Mouse (Mus musculus) liver, postnatal 0 days (tissue): ENCODE results near the gene Kcnc1. TPM values are rescaled to one million over a fixed set of nuclear protein-coding genes. Genes with fewer than 3 reads are reported as not detected.

Source experiments
- ATAC-seq: fragments of 200-750 bp; cut with Nextera tagmentation; 2 replicates; pipeline ENCODE4 v1.8.0; 2017; ENCODE audit warnings: mild to moderate bottlenecking, moderate library complexity
- DNase-seq: peaks from one replicate; pipeline ENCODE4 v3.0.0-alpha.2; 2016
- H3K27ac ChIP-seq: fragments of 300-500 bp; sonication (generic); 2 replicates; pipeline ENCODE4 v1.5.1; 2014; ENCODE audit warnings: antibody characterized with exemption, moderate library complexity, mild to moderate bottlenecking, low read depth
- H3K27me3 ChIP-seq: fragments of 300-500 bp; sonication (generic); 2 replicates; pipeline ENCODE4 v1.6.1; 2014; ENCODE audit warnings: low read length, control low read depth, mixed read lengths; ENCODE audit not compliant: insufficient read depth
- H3K36me3 ChIP-seq: fragments of 300-500 bp; sonication (generic); replicated peaks from 2 replicates; pipeline ENCODE4 v1.6.1; 2014; ENCODE audit warnings: mild to moderate bottlenecking, control low read depth, low read length, moderate library complexity, mixed read lengths; ENCODE audit not compliant: insufficient read depth
- H3K4me1 ChIP-seq: fragments of 300-500 bp; sonication (generic); 2 replicates; pipeline ENCODE4 v1.6.1; 2014; ENCODE audit warnings: antibody characterized with exemption, mild to moderate bottlenecking, control low read depth; ENCODE audit not compliant: insufficient read depth
- H3K4me2 ChIP-seq: fragments of 300-500 bp; sonication (generic); 2 replicates; pipeline ENCODE4 v1.6.1; 2014; ENCODE audit warnings: low read depth, mild to moderate bottlenecking, low read length, moderate library complexity, mixed read lengths
- H3K4me3 ChIP-seq: fragments of 300-500 bp; sonication (generic); 2 replicates; pipeline ENCODE4 v1.5.1; 2014; ENCODE audit warnings: low read depth, low read length
- H3K9ac ChIP-seq: fragments of 300-500 bp; sonication (generic); replicated peaks from 2 replicates; pipeline ENCODE4 v1.6.1; 2014; ENCODE audit warnings: mild to moderate bottlenecking, moderate library complexity
- H3K9me3 ChIP-seq: fragments of 300-500 bp; sonication (generic); 2 replicates; pipeline ENCODE4 v1.6.1; 2016; ENCODE audit warnings: mild to moderate bottlenecking, control low read depth, low read length, mixed read lengths
- CTCF ChIP-seq: sonication (generic); IDR thresholded peaks from 2 replicates; pipeline ENCODE4 v1.5.1; 2016; ENCODE audit warnings: antibody characterized with exemption, low read depth
- EP300 ChIP-seq: IDR thresholded peaks from 2 replicates; pipeline ENCODE4 v1.6.1; 2016; ENCODE audit warnings: antibody characterized with exemption, low read depth, mild to moderate bottlenecking
- WGBS: fragments of 180-500 bp; shearing (Covaris S2); extraction: QIAGEN DNeasy Blood & Tissue Kit; methylation state at CpG from one replicate; pipeline ENCODE4 v1.1.7; 2014; ENCODE audit not compliant: insufficient replicate concordance; 5-methylcytosine and 5-hydroxymethylcytosine counted together
- polyA plus RNA-seq: library from polyadenylated mRNA; unstranded; fragments of >200 nt; fragmentation: Nextera tagmentation; extraction: Ambion mirVana; gene quantifications from 2 replicates; pipeline ENCODE4 v1.2.1, GENCODE M21; 2015

Gene Kcnc1
- polyA plus RNA-seq, 1 experiment from 2014 or later, result not detected

DNA sequence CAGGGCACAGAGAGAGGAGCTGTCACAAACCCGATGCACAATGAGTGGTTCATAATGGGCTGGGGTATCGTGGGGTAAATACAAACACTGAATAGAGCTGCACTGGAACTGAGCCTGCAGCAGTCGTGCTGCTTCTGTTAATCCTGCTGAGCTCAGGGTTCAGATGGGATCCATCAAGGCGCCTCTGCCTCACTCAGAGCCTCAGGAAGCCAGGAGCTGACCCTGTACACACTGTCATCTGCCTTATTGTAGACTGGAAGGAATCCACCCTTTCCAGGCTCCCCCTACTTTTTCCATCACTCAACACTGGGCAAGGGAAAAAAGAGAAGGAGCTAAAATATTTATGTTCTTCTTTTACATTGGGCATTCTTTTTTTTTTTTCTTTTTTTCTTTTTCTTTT lies 91.1 kb downstream of the Kcnc1 start:
- Histone ChIP-seq H3K9ac (no peak overlapping the region), H3K36me3 (no peaks in the 10 kb centered on the region), H3K27me3 (no peaks in the 10 kb centered on the region), H3K9me3 (no peaks in the 10 kb centered on the region), H3K4me3 (no peak overlapping the region), H3K4me1 (no peaks in the 10 kb centered on the region), H3K4me2 (no peak overlapping the region), H3K27ac (no peak overlapping the region)
- WGBS, result 82% methylated on average over 4 of the region's 4 CpGs
- TF ChIP-seq EP300 (no peak), CTCF (no peak)
- no peak for DNase-seq
- no peak for ATAC-seq

Other genes with a start within 250 kb of the Kcnc1 start
- gene Abcc8, start 216.5 kb upstream of the Kcnc1 start, polyA plus RNA-seq, result 0.09 and 0.11 TPM in 2 replicates
- gene Ush1c, start 158.0 kb upstream of the Kcnc1 start, polyA plus RNA-seq, result 0.08 and 0.11 TPM in 2 replicates
- not detected in 2 replicates for gene Otog, start 155.5 kb upstream of the Kcnc1 start, polyA plus RNA-seq
- gene Myod1, start 20.0 kb upstream of the Kcnc1 start, polyA plus RNA-seq, result 0.09 TPM in 1 of 2 replicates, not detected in the other
- gene Sergef, start 243.3 kb downstream of the Kcnc1 start, polyA plus RNA-seq, result 3.8 and 4.3 TPM in 2 replicates